Mouse (Mus musculus): Measurements from ENCODE around the gene Yipf3.

The Yipf3 gene

GRCm38 (mm10) chr17:46283140-46283539, 35.3 kb downstream of the Yipf3 start:
- no peak for DNase-seq (ENCODE audit: low read depth in 2 of 2, low spot score in 2 of 2)

- DNase-seq (ENCODE audit: low read depth in 2 of 2, low spot score in 2 of 2), result no peak
Observed at GRCm38 (mm10) chr17:46283911-46284310, 36.0 kb downstream of the Yipf3 start.

- DNase-seq (ENCODE audit: low read depth in 2 of 2, low spot score in 2 of 2), result no peak
Observed at GRCm38 (mm10) chr17:46284653-46285052, 36.8 kb downstream of the Yipf3 start.

GRCm38 (mm10) chr17:46285407-46285806, 37.5 kb downstream of the Yipf3 start:
- DNase-seq (ENCODE audit: low read depth in 2 of 2, low spot score in 2 of 2), result no peak

GRCm38 (mm10) chr17:46287678-46288095, 39.8 kb downstream of the Yipf3 start:
- DNase-seq (ENCODE audit: low read depth in 2 of 2, low spot score in 2 of 2), result no peak

- no peak for DNase-seq (ENCODE audit: low read depth in 2 of 2, low spot score in 2 of 2)
Observed at GRCm38 (mm10) chr17:46296601-46297000, 48.7 kb downstream of the Yipf3 start.

GRCm38 (mm10) chr17:46297028-46297363, 49.1 kb downstream of the Yipf3 start:
- DNase-seq (ENCODE audit: low read depth in 2 of 2, low spot score in 2 of 2), result no peak

GRCm38 (mm10) chr17:46297364-46298219, 49.7 kb downstream of the Yipf3 start, which contains the start of gene Dlk2:
TSS of gene Dlk2 (plus strand) at chr17:46297421.
- peak in 1 of 2 experiments; percentile 7 for DNase-seq (ENCODE audit: low read depth in 2 of 2, low spot score in 2 of 2)

GRCm38 (mm10) chr17:46298220-46298913, 50.5 kb downstream of the Yipf3 start:
- peak; percentile 74 to 78 for DNase-seq (ENCODE audit: low read depth in 2 of 2, low spot score in 2 of 2)

GRCm38 (mm10) chr17:46301892-46302291, 54.0 kb downstream of the Yipf3 start:
- no peak for DNase-seq (ENCODE audit: low read depth in 2 of 2, low spot score in 2 of 2)
